Mouse (Mus musculus): ENCODE data around the gene Tnfrsf12a. TPM values are rescaled to one million over a fixed set of nuclear protein-coding genes. Genes with fewer than 3 reads are reported as not detected.

Gene Tnfrsf12a
- polyA plus RNA-seq, 1 experiment from 2014 or later, result 24.1 TPM

DNA sequence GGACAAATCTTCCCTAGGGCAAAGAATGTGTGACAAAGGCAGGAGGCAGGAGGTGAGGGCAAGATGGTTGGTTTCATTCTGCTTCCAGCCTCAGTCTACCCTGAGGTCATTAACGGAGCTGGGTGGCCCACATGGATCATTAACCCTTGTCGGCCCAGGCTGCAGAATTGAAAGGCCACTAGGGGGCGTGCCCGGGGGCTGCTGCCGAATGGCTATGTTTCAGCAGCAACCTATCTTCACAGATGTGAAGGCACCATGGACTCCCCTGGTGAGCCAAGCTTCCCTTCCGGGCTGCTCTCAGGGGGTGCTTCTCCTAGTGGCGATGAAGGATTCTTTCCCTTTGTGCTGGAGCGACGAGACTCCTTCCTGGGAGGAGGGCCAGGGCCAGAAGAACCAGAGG lies 15.7 kb downstream of the Tnfrsf12a start:
- Histone ChIP-seq H3K4me3 (replicated peaks; ENCODE audit: low read length) (no peak overlapping the region; the same call in 1 of the 2 replicates), H3K9me3 (replicated peaks; ENCODE audit: control insufficient read depth, low read length) (no peaks in the 10 kb centered on the region), H3K27me3 (ENCODE audit: control insufficient read depth, insufficient read depth, low read length) (peaks cover 16% of the 10 kb centered on the region; the same call in 1 of the 2 replicates), H3K36me3 (ENCODE audit: control insufficient read depth, insufficient read depth, low read length) (no peaks in the 10 kb centered on the region; the same call in 1 of the 2 replicates), H3K27ac (ENCODE audit: low read length) (no peak overlapping the region; the same call in 1 of the 2 replicates), H3K4me1 (ENCODE audit: control insufficient read depth, insufficient read depth, low read length) (no peaks in the 10 kb centered on the region), H3K9ac (ENCODE audit: low read length) (0 out of 2 replicates have a peak overlapping the region, but pooled peaks have one; percentile 41), H3K4me2 (ENCODE audit: low read depth, low read length) (peak overlapping the region; percentile 54)
- ATAC-seq (ENCODE audit: insufficient read depth, low FRiP score), result no peak
- WGBS, result 3% methylated on average over 9 of the region's 9 CpGs

DNA sequence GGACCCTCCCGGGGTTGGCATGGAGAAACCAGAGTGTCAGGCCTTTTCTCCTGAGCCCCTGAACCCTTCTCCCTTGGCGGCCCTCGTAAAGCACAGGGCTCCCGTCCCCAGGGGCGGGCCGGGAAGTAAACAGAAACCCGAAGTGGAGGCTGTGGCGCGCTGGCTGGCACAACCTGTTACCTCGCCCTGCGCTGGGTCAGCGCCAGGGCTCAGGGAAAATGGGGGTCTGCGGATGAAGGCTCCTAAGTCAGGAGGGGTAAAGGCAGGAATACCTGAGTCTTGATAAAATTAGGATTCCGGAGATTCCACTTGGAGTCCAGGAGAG lies 16.4 kb downstream of the Tnfrsf12a start:
- peak overlapping the region; percentile 61 for H3K9ac ChIP-seq (ENCODE audit: low read length)
- peak overlapping the region; percentile 54 for H3K4me2 ChIP-seq (ENCODE audit: low read depth, low read length)
- H3K4me3 ChIP-seq (replicated peaks; ENCODE audit: low read length), result peak overlapping the region; percentile 36
- peak; percentile 55; the same call in 1 of the 2 replicates for ATAC-seq (ENCODE audit: insufficient read depth, low FRiP score)
- peaks cover 18% of the 10 kb centered on the region; the same call in 1 of the 2 replicates for H3K27me3 ChIP-seq (ENCODE audit: control insufficient read depth, insufficient read depth, low read length)
- H3K4me1 ChIP-seq (ENCODE audit: control insufficient read depth, insufficient read depth, low read length), result no peaks in the 10 kb centered on the region
- WGBS, result 2% methylated on average over 14 of the region's 14 CpGs
- peak overlapping the region; percentile 57 for H3K27ac ChIP-seq (ENCODE audit: low read length)
- H3K36me3 ChIP-seq (ENCODE audit: control insufficient read depth, insufficient read depth, low read length), result no peaks in the 10 kb centered on the region
- no peaks in the 10 kb centered on the region for H3K9me3 ChIP-seq (replicated peaks; ENCODE audit: control insufficient read depth, low read length)

DNA sequence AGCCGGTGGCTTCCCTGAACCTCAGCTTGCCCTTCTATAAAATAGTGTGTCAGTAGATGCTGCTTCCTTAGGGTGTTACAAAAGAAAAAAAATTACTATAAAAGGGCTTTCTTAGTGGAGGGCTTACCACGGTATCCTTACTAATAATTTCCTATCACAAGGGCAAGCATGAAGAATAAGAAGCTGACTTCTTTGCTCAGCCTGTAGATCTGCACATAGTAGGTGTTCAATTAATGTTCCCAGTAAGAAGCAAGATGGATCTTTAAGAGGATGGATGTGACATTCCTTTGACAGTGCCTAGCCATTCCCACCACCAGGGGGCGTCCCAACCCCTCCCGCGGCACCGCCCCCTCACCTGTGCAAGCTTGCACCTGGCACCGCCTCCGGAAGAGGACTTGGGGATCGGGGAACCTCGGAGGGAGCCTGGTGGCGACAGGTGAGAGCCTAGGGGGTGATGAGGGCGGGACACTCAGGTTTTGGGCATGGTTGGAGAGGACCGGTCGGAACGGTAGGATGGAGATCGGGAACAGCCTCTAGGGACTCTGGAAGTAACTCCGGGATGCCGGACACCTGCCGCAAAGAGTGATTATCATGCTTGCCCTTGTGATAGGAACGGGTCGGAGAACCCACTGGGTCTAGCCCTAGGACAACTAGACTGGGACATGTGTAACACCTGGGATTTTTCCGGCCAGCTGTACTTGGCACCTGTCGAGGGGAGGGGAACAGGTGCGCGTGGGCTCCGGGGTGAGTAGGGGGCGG lies 17.0 kb downstream of the Tnfrsf12a start, which contains the start of gene Bicdl2:
Gene Bicdl2 (plus strand): TSS at position 390 of the 759 bp plus-strand sequence.
- no peaks in the 10 kb centered on the region for H3K9me3 ChIP-seq (replicated peaks; ENCODE audit: control insufficient read depth, low read length)
- 7% methylated on average over 27 of the region's 27 CpGs for WGBS
- H3K36me3 ChIP-seq (ENCODE audit: control insufficient read depth, insufficient read depth, low read length), result no peaks in the 10 kb centered on the region
- H3K9ac ChIP-seq (ENCODE audit: low read length), result peak within 1 kb of the TSS; percentile 61
- ATAC-seq (ENCODE audit: insufficient read depth, low FRiP score), result peak; percentile 60
- H3K4me2 ChIP-seq (ENCODE audit: low read depth, low read length), result peak within 1 kb of the TSS; percentile 54
- peaks cover 18% of the 10 kb centered on the region; the same call in 1 of the 2 replicates for H3K27me3 ChIP-seq (ENCODE audit: control insufficient read depth, insufficient read depth, low read length)
- H3K27ac ChIP-seq (ENCODE audit: low read length), result peak within 1 kb of the TSS; percentile 57
- H3K4me3 ChIP-seq (replicated peaks; ENCODE audit: low read length), result peak within 1 kb of the TSS; percentile 36
- H3K4me1 ChIP-seq (ENCODE audit: control insufficient read depth, insufficient read depth, low read length), result no peaks in the 10 kb centered on the region

DNA sequence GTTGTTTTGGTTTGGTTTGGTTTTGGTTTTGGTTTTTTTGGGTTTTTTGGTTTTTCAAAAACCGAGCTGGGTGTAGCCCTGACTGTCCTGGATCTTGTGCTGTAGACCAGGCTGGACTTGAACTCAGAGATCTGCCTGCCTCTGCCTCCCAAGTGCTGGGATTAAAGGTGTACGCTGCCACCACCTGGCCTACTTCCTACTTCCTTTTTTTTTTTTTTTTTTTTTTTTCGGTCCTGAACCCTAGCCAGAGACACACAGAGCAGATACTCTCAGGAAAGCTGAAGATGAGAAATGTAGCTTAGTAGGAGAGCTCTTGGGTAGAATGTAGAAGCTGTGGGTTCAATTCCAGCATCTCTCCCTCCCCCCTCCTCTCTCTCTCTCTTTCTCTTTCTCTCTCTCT lies 18.8 kb downstream of the Tnfrsf12a start:
- Histone ChIP-seq H3K27me3 (ENCODE audit: control insufficient read depth, insufficient read depth, low read length) (peaks cover 18% of the 10 kb centered on the region; the same call in 1 of the 2 replicates), H3K4me3 (replicated peaks; ENCODE audit: low read length) (no peak overlapping the region), H3K4me2 (ENCODE audit: low read depth, low read length) (no peak overlapping the region), H3K36me3 (ENCODE audit: control insufficient read depth, insufficient read depth, low read length) (no peaks in the 10 kb centered on the region), H3K27ac (ENCODE audit: low read length) (no peak overlapping the region), H3K4me1 (ENCODE audit: control insufficient read depth, insufficient read depth, low read length) (no peaks in the 10 kb centered on the region), H3K9ac (ENCODE audit: low read length) (no peak overlapping the region), H3K9me3 (replicated peaks; ENCODE audit: control insufficient read depth, low read length) (no peaks in the 10 kb centered on the region)
- WGBS, result 82% methylated on average over 3 of the region's 3 CpGs
- ATAC-seq (ENCODE audit: insufficient read depth, low FRiP score), result no peak

DNA sequence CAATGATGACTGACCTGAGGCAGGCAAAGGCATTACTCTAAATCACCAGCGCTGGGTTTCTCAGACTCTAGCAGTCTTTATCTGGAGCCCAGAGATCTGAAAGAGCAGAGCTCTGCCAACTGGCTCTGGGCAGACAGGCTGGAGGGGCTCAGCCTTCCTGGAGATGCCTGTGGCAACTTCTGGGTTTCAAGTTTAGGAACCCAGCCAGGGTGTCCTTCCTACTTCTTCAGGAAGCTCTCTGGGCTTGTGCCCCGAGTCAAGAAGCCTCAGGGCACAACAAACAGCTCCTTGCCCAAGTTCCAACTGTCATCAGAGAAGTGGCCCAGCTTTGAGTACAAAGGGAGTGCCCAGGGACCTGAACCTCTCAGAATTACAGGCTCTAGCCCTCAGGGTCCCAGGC lies 22.9 kb downstream of the Tnfrsf12a start:
- Histone ChIP-seq H3K9me3 (replicated peaks; ENCODE audit: control insufficient read depth, low read length) (no peaks in the 10 kb centered on the region), H3K27ac (ENCODE audit: low read length) (no peak overlapping the region), H3K4me3 (replicated peaks; ENCODE audit: low read length) (no peak overlapping the region), H3K4me2 (ENCODE audit: low read depth, low read length) (no peak overlapping the region), H3K4me1 (ENCODE audit: control insufficient read depth, insufficient read depth, low read length) (no peaks in the 10 kb centered on the region), H3K36me3 (ENCODE audit: control insufficient read depth, insufficient read depth, low read length) (no peaks in the 10 kb centered on the region), H3K27me3 (ENCODE audit: control insufficient read depth, insufficient read depth, low read length) (0 out of 2 replicates have a peak, but pooled peaks cover 6% of the 10 kb centered on the region), H3K9ac (ENCODE audit: low read length) (no peak overlapping the region)
- WGBS, result 39% methylated on average over 2 of the region's 2 CpGs
- ATAC-seq (ENCODE audit: insufficient read depth, low FRiP score), result no peak

DNA sequence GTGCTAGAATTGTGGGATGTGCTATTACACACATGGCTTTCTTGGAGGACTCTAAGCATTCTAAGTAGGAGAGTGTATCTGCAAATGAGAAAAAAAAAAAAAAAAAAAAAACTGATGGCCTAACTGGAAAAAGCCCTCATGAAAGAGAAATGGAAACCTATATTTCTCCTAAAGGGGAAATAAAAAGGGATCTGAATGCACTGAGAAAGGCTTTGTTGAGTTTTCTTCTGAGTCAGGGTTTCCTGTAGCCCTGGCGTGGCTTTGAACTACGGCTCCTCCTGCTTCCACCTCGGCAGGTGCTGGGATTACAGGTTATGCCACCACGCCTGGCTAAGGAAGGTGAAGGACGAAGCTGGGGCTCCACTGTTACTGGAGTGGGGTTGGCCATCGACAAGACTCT lies 23.3 kb downstream of the Tnfrsf12a start:
- no peak overlapping the region for H3K9ac ChIP-seq (ENCODE audit: low read length)
- no peak overlapping the region for H3K4me2 ChIP-seq (ENCODE audit: low read depth, low read length)
- H3K4me1 ChIP-seq (ENCODE audit: control insufficient read depth, insufficient read depth, low read length), result no peaks in the 10 kb centered on the region
- H3K4me3 ChIP-seq (replicated peaks; ENCODE audit: low read length), result no peak overlapping the region
- H3K36me3 ChIP-seq (ENCODE audit: control insufficient read depth, insufficient read depth, low read length), result no peaks in the 10 kb centered on the region
- H3K27me3 ChIP-seq (ENCODE audit: control insufficient read depth, insufficient read depth, low read length), result 0 out of 2 replicates have a peak, but pooled peaks cover 6% of the 10 kb centered on the region
- no peaks in the 10 kb centered on the region for H3K9me3 ChIP-seq (replicated peaks; ENCODE audit: control insufficient read depth, low read length)
- WGBS, result 52% methylated on average over 6 of the region's 6 CpGs
- no peak overlapping the region for H3K27ac ChIP-seq (ENCODE audit: low read length)
- ATAC-seq (ENCODE audit: insufficient read depth, low FRiP score), result no peak

DNA sequence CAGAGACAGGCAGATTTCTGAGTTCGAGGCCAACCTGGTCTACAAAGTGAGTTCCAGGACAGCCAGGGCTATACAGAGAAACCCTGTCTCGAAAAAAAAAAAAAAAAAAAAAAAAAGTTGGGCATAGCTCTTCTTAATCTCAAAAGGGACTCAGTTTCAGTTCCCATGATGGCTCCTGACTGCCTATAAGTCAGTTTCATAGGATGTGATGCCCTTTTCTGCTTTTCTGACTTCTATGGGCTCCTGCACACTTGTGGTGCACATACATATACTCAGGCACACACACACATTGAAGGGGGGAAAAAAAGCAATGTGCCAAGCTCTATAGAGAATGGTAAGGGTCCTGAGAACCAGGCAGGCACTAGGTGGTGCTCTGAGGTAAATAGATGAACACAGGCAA lies 23.9 kb downstream of the Tnfrsf12a start:
- Histone ChIP-seq H3K27ac (ENCODE audit: low read length) (no peak overlapping the region), H3K4me3 (replicated peaks; ENCODE audit: low read length) (no peak overlapping the region), H3K4me2 (ENCODE audit: low read depth, low read length) (no peak overlapping the region), H3K27me3 (ENCODE audit: control insufficient read depth, insufficient read depth, low read length) (0 out of 2 replicates have a peak, but pooled peaks cover 6% of the 10 kb centered on the region), H3K4me1 (ENCODE audit: control insufficient read depth, insufficient read depth, low read length) (no peaks in the 10 kb centered on the region), H3K36me3 (ENCODE audit: control insufficient read depth, insufficient read depth, low read length) (no peaks in the 10 kb centered on the region), H3K9ac (ENCODE audit: low read length) (no peak overlapping the region), H3K9me3 (replicated peaks; ENCODE audit: control insufficient read depth, low read length) (no peaks in the 10 kb centered on the region)
- 69% methylated on average over 2 of the region's 2 CpGs for WGBS
- no peak for ATAC-seq (ENCODE audit: insufficient read depth, low FRiP score)

DNA sequence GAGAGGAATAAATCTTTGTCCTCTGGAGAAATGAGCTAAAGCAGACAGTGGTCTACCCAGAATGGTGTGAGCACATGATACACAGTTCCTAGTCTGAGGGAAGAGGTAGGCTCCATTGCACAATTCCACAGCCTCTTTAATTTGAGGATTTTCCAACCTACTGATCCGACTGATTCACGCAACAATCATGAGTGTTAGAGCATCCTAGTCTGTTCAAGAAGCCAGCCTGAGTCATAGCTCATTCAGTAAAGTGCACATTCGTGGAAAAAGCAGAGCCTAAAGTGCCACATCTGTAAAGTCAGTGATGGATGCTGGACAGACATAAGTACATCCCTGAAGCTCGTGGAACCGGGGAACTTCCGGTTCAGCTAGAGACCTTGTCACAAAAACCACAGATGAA lies 25.9 kb downstream of the Tnfrsf12a start:
- Histone ChIP-seq H3K36me3 (ENCODE audit: control insufficient read depth, insufficient read depth, low read length) (no peaks in the 10 kb centered on the region), H3K27ac (ENCODE audit: low read length) (no peak overlapping the region), H3K4me2 (ENCODE audit: low read depth, low read length) (no peak overlapping the region), H3K9ac (ENCODE audit: low read length) (no peak overlapping the region), H3K27me3 (ENCODE audit: control insufficient read depth, insufficient read depth, low read length) (0 out of 2 replicates have a peak, but pooled peaks cover under 1% of the 10 kb centered on the region), H3K9me3 (replicated peaks; ENCODE audit: control insufficient read depth, low read length) (no peaks in the 10 kb centered on the region), H3K4me3 (replicated peaks; ENCODE audit: low read length) (no peak overlapping the region), H3K4me1 (ENCODE audit: control insufficient read depth, insufficient read depth, low read length) (no peaks in the 10 kb centered on the region)
- 68% methylated on average over 6 of the region's 6 CpGs for WGBS
- no peak for ATAC-seq (ENCODE audit: insufficient read depth, low FRiP score)

DNA sequence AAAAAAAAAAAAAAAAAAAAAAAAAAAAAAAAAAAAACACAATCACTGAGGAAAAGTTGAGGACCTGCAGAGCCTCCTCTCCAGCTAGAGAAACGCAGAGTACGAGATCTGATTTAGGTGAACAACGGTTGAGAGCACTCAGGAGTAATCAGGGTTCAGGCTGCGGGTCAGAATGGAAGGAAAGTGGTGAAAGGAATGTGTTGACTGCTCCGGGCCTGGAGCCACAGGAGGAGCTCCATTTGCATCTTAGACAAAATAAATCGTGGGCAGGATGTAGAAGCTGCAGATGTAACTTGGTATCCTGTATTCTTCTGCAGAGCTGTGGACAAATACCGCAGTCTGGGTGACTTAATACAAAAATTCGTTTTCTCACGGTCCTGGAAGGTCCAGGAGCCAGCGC lies 31.4 kb downstream of the Tnfrsf12a start:
- WGBS, result 47% methylated on average over 10 of the region's 10 CpGs
- Histone ChIP-seq H3K36me3 (ENCODE audit: control insufficient read depth, insufficient read depth, low read length) (no peaks in the 10 kb centered on the region), H3K27me3 (ENCODE audit: control insufficient read depth, insufficient read depth, low read length) (peaks cover 12% of the 10 kb centered on the region; the same call in 1 of the 2 replicates), H3K9me3 (replicated peaks; ENCODE audit: control insufficient read depth, low read length) (no peaks in the 10 kb centered on the region; the same call in 1 of the 2 replicates), H3K27ac (ENCODE audit: low read length) (no peak overlapping the region), H3K9ac (ENCODE audit: low read length) (no peak overlapping the region), H3K4me3 (replicated peaks; ENCODE audit: low read length) (no peak overlapping the region), H3K4me1 (ENCODE audit: control insufficient read depth, insufficient read depth, low read length) (peaks cover 7% of the 10 kb centered on the region), H3K4me2 (ENCODE audit: low read depth, low read length) (no peak overlapping the region)
- no peak for ATAC-seq (ENCODE audit: insufficient read depth, low FRiP score)
